Mouse (Mus musculus) adipocyte (in vitro differentiated cells): ENCODE measurements around the gene Chd4.

ENCODE experiments used
- DNase-seq: peaks from one replicate; pipeline ENCODE4 v3.0.0-alpha.2; 2016; ENCODE audit warnings: low spot score

Gene Chd4

DNA sequence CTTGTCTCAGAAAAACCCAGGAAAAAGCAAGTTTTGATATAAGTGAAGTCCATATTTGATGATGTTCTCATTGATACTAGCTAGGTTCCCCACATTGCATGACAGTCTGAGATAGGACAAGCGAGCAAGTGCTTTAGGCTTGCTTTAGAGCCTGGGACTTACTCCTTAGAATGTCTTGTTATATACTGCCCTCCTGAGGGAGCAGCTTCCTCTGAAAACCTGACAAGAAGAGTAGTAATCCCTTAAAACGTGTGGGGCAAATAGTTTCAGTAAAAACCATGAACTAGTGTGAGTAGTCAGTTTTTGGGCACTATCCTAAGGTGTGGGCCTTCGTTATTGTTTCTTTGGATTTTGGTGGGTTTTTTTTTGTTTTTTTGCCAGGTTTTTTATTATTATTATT, 47.3 kb downstream of the Chd4 start:
- peak; percentile 41 for DNase-seq

DNA sequence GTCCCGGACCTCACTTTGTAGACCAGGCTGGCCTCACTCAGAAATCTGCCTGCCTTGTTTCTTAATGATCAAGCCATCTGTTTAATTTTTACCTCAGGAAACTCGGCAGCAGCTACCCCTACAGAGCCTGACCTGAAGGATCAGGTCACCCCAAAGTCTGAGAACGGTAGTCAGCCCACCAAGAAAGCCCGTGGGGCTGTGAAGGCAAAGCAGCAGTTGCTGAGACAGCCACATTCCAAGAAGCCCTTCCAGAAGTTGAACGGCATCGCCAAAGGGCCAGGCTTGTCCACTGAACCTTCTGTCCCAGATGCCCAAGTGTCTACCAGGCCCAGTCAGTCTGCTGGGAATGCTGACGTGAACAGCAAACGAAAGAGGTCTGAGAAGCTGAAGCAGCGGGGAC, 48.1 kb downstream of the Chd4 start:
- DNase-seq = no peak

DNA sequence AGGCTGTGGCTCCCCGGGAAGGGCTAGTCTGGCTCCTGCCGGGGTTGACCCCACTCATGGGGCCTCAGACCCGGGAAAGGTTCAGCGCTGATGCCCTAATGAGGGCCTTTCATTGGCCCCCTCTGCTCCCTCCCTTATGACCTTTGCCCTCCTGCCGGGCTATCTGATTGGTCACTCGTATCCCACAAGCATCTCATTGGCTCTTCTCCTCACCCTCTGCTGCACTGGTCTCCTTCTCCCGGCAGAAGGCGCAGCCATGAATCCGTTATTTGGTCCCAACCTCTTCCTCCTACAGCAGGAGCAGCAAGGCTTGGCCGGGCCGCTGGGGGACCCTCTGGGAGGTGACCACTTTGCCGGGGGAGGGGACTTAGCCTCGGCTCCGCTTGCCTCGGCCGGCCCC, 49.2 kb downstream of the Chd4 start, which contains the start of gene Iffo1:
TSS of gene Iffo1 (plus strand) at position 241 of the 400 bp plus-strand sequence.
- DNase-seq = peak; percentile 96

DNA sequence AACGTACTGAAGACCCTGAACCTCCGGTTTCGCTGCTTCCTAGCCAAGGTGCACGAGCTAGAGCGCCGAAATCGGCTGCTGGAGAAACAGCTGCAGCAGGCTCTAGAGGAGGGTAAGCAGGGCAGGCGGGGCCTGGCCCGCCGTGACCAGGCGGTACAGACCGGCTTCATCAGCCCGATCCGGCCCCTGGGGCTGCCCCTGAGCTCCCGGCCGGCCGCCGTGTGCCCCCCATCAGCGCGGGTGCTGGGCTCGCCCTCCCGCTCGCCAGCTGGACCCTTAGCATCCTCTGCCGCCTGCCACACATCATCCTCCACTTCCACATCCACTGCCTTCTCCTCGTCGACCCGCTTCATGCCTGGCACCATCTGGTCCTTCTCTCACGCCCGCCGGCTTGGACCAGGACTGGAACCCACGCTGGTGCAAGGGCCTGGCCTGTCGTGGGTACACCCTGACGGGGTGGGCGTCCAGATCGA, 49.7 kb downstream of the Chd4 start:
- DNase-seq = peak; percentile 32

DNA sequence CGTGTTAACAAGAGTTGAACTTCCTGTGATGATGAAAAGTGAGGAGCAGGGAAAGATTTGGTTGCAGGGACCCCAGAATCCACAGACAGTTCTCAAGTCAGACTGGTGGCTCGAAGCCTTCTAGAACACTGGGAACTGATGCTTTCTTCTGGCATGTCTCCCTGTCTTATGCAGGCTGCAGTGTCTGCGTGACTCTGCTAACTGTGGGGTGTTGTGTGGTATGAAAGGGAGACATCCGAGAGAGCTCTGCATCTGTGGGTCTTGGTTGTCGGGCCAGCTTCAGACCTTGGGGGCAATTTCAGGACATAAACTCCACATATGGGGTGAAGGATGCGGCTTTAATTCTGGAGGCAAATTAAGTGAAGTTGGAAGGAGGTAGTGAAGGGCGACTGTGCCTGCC, 50.4 kb downstream of the Chd4 start:
- DNase-seq = no peak

DNA sequence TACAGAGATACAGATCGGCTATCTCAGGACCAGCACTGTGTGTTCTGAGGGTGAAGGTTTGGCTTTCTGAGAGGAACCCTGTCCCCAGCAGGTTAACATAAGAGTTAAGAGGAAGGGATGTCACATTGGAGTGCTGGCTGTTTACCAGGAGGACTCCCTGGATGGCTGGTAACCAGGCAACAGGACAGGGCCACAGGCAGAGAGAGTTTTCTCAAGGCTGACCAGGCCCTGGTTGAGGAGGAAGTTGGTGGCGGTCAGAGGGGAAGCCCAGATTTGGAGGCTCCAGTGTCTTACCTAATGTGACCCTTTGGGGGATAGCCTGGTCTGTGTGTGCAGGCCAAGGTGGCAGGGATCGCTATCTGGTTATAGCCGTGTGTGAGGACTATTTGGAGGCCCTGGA, 51.0 kb downstream of the Chd4 start:
- DNase-seq = peak; percentile 31

DNA sequence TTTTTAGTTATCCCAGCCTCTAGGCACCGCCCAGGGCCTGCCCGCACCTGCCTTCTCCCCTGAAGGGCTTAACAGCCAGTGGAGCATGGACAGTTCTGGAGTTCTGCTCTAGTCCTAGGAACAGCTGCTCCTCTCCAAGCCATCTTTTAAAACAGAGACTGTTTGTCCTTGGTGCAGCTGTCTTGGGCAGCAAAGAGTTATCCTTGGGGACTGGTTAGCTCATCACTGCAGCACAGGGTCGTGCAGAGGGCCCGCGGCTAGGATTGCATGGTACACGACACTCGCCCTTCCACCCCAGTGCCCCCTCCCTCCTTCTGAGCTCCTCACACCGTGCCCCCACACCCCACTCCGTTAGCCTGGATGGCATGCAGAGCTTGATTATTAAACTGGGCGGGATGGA, 51.5 kb downstream of the Chd4 start:
- DNase-seq = no peak

DNA sequence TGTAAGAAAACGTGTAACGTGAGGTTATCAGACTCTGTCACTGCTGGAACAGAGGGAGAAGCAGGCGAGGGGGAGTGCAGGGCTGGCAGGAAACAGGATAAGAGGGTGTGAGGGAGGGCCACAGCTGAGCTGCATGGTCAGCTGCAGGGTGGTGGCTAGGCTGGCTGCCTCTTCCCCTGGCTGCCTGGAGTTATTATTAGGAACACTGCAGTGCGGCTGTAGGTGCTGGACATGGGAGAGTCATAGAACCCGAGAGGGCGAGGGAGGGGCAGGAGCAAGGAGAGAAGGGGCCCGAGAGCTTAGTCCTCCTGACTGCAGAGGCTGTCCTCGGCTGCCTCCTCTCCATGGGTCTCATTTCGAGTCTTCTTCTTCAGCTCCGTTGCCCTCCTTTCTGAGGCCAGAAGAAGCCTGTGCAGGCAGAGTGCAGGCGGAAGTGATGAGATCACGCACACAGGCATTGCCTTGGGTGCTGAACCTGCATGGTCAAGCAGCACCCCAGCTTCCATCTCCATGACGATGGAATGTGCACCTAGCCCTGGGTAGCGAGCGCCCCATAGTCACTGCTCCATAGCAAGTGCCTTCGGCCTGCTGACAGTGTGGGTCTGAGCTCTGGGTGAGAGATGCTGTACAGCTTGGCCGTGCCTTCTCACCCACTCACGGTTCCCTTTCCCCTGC, 52.6 kb downstream of the Chd4 start:
- no peak for DNase-seq

DNA sequence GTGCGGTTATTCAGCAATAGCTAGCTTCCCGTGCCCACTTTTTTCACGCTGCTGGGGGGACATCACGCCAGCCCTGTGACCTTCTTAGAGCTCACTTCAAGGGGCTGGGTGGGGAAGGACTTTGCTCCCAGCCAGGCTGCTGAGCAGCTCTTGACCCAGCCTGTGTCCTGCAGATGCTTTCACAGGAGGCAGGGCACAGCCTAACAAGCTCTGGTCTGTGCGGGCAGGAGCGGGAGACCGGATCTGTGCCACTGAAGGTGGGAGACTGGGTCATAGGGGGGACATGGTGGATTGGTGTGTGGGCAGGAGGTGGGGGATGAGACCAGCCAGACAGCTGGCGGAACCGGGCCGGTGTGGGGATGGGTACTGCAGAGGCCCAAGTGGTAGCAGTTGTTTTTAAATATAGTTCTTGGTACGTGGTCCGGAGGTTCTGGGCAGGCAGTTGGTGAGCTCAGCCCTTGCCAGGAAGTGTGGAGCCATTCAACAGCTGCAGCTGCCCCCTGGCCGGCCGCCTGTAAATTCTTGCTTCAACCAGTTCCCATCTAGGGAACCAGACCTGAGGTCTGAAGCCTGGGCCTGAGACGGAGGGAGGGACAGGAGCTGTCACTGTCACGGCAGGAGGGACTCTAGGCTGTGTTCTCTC, 53.3 kb downstream of the Chd4 start:
- DNase-seq = peak; percentile 51

DNA sequence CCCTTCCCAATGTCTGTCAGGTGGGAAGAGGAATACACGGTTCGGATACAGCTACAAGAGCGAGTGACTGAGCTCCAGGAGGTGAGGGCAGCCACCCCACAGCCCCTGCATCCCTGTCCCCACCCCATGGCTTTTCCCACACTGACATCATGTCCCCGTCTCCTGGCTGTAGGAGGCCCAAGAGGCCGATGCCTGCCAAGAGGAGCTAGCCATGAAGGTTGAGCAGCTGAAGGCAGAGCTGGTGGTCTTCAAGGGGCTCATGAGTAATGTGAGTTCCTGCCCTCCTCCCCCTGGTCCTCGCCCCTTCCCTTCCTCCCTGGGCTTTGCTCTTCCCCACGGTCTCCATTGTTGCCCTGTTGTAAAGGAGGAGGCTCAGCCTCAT, 53.8 kb downstream of the Chd4 start:
- no peak for DNase-seq

DNA sequence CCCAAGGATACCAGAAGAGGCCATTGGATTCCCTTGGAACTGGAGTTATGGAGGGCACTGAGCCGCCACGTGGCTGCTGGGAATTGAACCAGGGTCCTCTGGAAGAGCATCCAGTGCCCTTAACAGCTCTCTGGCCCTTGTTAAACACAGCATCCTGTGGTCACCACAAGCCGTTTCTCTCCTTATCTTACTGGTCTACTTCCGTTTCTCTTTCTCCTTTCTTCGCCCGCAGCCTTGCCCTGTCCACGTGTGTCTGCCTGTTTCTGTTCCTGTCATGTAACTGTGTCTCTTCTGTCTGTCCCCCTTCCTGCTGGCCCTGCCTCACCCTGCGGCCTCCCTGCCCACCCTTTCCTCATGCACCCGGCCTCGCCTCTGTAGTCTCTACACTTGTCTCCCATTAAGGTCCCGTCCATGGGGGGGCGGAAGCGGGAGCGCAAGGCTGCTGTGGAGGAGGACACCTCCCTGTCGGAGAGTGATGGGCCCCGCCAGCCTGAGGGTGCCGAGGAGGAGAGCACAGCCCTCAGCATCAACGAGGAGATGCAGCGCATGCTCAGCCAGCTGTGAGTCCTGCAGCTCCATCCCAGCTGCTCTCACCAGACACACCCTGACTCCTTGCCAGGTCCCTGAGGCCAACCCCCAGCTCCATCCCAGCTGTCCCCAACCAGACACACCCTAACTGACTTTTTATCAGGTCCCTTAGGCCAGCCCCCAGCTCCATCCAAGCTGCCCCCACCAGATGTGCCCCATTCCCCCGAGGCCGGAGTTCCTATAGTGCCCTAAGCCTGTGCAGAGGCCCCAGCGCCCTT, 56.6 kb downstream of the Chd4 start:
- DNase-seq = no peak

DNA sequence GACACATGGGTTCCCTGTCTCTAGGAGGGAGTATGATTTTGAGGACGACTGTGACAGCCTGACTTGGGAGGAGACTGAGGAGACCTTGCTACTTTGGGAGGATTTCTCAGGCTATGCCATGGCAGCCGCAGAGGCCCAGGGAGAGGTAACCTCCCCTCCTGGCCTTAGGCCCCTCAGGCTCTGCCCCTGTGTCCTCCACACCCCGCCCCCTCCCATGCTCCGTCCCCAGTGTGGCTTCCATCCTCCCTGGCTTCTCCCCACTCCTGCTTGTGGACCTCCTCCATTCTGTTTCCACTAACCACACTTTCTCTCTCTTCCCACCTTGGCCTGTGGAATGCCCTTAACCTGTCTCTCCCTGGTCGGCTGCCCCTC, 57.2 kb downstream of the Chd4 start:
- DNase-seq = no peak

DNA sequence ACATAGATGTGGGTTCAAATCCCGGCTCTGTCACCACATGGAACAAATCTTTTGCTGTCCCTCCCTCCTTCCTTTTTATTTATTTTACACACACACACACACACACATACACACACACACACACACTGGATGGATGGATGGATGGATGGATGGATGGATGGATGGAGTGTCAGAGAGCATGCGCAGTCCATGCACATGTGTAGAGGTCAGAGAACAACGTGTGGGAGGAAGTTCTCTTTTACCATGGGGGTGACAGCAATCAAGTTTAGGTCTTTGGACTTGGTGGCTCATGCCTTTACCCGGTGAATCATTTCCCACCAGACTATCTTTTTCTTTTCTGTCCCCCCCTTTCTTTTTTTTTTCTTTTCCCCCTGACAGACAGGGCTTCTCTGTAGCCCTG, 57.9 kb downstream of the Chd4 start:
- no peak for DNase-seq

DNA sequence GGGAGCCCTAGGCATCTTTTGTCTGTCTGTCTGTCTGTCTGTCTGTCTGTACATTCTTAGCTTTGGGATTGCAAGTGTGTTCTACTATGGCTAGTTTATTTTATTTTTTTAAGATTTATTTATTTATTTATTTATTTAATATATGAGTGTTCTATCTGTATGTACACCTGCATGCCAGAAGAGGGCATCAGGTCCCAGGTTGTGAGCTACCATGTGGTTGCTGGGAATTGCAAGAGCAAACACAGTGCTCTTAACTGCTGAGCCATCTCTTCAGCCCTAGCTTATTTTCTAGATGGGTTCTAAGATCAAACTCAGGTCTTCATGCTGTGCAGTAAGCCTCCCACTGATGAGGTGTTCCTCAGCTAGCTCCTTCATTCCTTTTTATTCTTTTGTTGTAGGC, 58.8 kb downstream of the Chd4 start:
- peak; percentile 58 for DNase-seq

DNA sequence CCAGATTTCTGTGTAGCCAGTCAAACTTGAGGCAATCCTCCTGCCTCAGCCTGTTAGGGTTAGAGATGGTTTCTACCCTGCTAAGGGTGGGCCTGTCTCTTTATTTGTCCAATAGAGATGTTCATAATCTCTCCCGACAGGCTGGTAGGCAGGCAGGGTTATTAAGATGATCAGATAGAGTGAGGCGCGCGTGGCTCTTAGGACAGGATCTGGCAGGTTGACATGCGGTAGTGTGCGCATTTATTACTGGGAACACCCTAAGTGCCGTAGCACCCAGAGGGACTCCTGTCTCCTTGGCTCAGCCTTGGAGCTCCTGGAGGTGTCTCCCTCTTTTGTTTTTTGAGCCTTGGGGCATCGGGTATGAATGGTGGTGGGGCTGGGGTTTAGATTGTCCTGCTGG, 59.5 kb downstream of the Chd4 start:
- DNase-seq = no peak

DNA sequence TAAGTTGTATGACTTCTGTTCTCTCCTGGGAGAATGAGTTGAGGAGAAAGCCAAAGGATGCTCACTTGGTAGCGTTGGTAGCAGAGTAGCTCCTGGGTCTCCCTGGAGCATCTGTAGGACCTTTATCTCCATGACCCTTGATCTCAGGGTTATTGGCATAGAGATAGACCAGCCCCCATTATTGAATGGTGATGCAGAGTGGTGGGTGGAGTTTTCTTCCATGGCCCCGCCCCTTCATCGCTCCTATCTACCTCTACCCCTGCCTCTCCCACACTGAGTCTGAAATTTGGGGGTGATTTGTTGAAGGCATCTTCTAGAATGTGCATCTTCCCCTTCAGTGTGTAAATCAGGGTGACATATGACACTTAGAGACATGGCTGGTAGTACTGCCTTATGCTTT, 60.7 kb downstream of the Chd4 start:
- no peak for DNase-seq

DNA sequence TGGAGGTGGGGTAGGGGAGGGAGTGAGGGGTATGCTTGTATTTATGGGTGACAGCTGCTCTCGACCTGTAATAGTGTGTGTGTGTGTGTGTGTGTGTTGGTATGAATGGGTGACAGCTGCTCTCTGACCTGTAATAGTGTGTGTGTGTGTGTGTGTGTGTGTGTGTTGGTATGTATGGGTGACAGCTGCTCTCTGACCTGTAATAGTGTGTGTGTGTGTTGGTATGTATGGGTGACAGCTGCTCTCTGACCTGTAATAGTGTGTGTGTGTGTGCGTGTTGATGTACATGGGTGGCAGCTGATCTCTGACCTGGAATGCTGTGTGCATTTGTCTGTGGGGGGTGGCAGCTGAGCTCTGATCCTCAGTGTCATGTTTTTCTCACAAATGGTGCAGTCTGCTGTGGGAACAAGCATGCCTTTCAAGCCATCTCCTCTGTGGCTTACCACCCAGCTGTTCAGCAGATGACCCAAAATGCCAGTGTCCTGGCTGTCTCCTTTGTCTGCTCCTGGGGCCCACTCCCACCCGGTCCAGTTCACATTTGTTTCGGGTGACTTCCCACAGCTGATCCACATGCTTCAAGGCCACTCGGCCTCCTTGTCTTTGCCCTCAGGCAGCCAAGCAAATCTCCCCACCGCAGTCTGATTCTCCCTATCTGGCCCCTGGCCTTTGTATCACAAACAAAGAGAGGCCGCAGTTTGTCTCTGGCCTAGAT, 61.3 kb downstream of the Chd4 start:
- DNase-seq = peak; percentile 40

DNA sequence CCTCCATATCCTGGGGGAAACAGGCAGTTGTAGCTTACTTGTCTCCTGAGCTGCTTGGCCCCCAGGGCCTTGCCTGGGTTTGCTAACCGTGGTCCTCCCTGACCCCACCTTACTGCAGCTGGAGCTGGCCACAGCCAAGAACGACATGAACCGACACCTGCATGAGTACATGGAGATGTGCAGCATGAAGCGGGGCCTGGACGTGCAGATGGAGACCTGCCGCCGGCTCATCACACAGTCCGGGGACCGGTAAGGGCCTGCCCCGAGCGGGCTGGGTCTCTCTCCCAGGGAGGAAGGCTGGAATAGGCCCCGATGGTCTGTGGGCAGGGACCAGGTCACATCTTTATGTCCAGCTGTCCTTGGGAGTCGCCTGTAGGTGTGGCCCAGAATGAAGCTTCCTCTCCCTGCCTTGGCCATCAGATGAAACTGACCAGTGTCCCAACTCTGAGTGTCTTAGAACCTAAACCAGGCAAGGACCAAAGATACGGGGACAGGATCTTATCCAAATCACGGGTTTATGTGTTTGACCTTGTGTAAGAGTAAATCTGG, 63.2 kb downstream of the Chd4 start:
- no peak for DNase-seq

DNA sequence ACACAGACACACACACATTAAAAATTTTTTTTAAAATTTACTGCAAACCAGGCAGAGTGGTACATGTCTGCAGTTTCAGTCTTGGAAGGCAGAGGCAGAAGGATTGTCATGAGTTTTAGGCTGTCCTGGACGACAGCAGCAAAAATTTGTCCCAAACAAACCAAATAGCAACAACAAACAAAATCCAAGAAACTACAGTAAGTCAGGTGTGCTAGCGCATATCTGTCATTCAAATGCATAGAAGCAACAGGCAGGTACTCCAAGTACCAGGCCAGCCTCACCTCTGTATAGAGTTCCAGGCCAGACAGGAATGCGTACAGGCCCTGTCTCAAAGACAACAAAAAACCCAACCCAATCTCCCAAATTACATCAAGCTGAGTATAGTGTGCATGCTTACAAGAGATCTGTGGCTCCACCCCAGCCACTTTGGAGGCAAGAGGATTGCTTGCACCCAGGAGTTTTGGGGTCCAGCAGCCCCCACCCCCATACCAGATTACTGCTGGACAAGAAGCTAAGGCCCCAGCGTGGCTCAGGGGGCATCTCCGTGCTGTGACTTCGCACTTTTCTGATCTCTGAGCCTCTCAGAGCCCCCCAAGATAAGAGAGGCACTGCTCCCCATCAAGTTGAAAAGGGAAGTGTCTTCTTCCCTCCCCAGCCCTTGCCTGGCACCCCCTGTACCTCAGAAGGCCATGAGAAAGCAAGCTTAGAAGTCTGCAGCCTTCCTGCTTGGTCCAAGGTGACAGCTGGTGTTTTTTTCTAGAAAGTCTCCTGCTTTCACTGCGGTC, 64.2 kb downstream of the Chd4 start:
- no peak for DNase-seq

DNA sequence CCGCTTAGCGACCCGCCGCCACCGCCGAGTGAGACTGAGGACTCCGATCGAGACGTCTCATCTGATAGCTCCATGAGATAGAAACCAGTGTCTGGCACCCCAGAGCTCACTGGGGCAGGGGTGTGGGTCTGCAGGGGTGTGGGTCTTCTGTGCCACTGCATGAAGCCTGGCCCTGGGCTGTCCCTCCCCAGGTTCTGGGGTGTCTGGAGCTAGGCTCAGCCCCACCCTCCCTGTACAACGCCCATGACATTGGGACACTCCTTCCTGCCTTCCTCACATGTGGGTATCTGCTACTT, 64.7 kb downstream of the Chd4 start:
- DNase-seq = no peak
